Mouse (Mus musculus) liver, embryonic 11.5 days (tissue): ENCODE data around the gene Spg11. TPM values are rescaled to one million over a fixed set of nuclear protein-coding genes. Genes with fewer than 3 reads are reported as not detected.
A peak's percentile ranks its signal among the peaks of the same experiment; 100 is the strongest.
"Not testable (repeated sequence)": the region's sequence is repeated elsewhere in the genome, so short reads cannot be mapped to it uniquely, and the experiment has no call there.

ENCODE experiments used
- ATAC-seq: fragments of 200-750 bp; cut with Nextera tagmentation; replicated peaks from 2 replicates; pipeline ENCODE4 v1.8.0; 2017; ENCODE audit warnings: moderate number of reproducible peaks, mild to moderate bottlenecking, moderate TSS enrichment, moderate library complexity; ENCODE audit not compliant: low FRiP score
- DNase-seq: peaks from one replicate; pipeline ENCODE4 v3.0.0-alpha.2; 2017; ENCODE audit warnings: low spot score
- H3K27ac ChIP-seq: fragments of 300-500 bp; sonication (generic); 2 replicates; pipeline ENCODE4 v1.5.1; 2014; ENCODE audit warnings: mild to moderate bottlenecking, low read depth, low read length, control low read depth
- H3K27me3 ChIP-seq: fragments of 300-500 bp; sonication (generic); replicated peaks from 2 replicates; pipeline ENCODE4 v1.6.1; 2014; ENCODE audit warnings: low read length, mixed read lengths; ENCODE audit not compliant: control insufficient read depth, insufficient read depth
- H3K36me3 ChIP-seq: fragments of 300-500 bp; sonication (generic); 2 replicates; pipeline ENCODE4 v1.6.1; 2014; ENCODE audit warnings: mild to moderate bottlenecking, low read length, moderate library complexity, mixed read lengths; ENCODE audit not compliant: control insufficient read depth, insufficient read depth
- H3K4me1 ChIP-seq: fragments of 300-500 bp; sonication (generic); replicated peaks from 2 replicates; pipeline ENCODE4 v1.6.1; 2014; ENCODE audit warnings: low read length, mixed read lengths; ENCODE audit not compliant: control insufficient read depth, insufficient read depth
- H3K4me2 ChIP-seq: fragments of 300-500 bp; sonication (generic); 2 replicates; pipeline ENCODE4 v1.6.1; 2014; ENCODE audit warnings: mild to moderate bottlenecking, control low read depth, moderate library complexity
- H3K4me3 ChIP-seq: fragments of 300-500 bp; sonication (generic); 2 replicates; pipeline ENCODE4 v1.5.1; 2014; ENCODE audit warnings: low read depth, low read length, control low read depth
- H3K9ac ChIP-seq: fragments of 300-500 bp; sonication (generic); 2 replicates; pipeline ENCODE4 v1.6.1; 2014; ENCODE audit warnings: low read depth, low read length, control low read depth
- H3K9me3 ChIP-seq: fragments of 300-500 bp; sonication (generic); 2 replicates; pipeline ENCODE4 v1.6.1; 2016; ENCODE audit warnings: low read length, inconsistent platforms, mixed read lengths; ENCODE audit not compliant: control insufficient read depth
- WGBS: fragments of 180-500 bp; shearing (Covaris S2); extraction: QIAGEN DNeasy Blood & Tissue Kit; methylation state at CpG from one replicate; pipeline ENCODE4 v1.1.7; 2014; 5-methylcytosine and 5-hydroxymethylcytosine counted together
- microRNA-seq: library from miRNA; unstranded; fragments of <30 nt; microRNA quantifications from one replicate; pipeline ENCODE4, GENCODE M21; 2017; ENCODE audit warnings: borderline number of aligned reads
- polyA plus RNA-seq: library from polyadenylated mRNA; unstranded; fragments of >200 nt; fragmentation: Nextera tagmentation; extraction: Ambion mirVana; gene quantifications from 2 replicates; pipeline ENCODE4 v1.2.1, GENCODE M21; 2014

Gene Spg11
- polyA plus RNA-seq, 1 experiment from 2014 or later = 9.3 TPM

DNA sequence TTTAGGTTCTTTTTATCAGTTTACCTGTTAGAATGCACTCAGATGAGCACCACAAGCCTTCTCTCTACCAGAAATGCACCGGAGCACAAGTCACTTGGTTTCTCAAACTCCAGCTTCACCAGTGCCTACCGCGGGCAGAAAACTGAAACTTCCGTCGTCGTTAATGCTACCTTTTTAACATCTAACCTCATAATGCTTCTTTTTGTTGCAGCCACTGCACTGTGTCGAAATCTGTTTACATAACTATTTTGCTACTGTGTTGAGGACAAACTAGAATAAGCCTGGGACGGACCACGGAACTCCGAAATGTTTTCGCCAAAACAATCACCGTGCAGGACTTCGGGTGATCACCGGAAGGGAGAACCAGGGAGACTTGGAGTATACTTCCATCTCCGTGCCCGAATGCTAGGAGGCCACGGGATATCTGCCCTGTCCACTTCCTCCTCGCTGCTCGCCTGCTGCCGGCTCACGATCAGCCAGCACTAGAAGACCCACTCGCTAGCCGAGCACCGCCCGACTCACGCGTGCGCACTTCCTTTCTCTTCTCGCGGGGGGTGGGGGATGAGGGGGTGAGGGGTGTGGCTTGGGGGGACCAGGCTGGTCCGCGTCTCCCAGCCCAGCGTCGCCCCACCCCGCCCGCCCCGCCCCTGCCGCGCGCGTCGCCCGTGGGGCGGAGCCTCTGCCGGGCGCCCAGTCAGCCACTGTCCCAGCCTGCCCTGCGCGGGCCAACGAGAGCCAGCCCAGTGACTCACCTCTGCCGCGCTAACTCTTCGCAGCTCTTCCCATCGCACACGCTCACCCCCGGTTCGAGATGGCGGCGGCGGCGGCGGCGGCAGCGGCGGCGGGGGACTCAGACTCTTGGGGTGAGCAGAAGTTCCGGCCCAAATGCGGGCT is 90.1 kb downstream of the Spg11 start, which contains the start of gene Eif3j1:
TSS of gene Eif3j1 (plus strand) at position 685 of the 894 bp plus-strand sequence.
- ATAC-seq (peak; percentile 98), DNase-seq (peak; percentile 89)
- WGBS = under 1% methylated on average over 60 of the region's 67 CpGs
- H3K9me3 ChIP-seq = no peaks in the 10 kb centered on the region
- H3K36me3 ChIP-seq = peaks cover 7% of the 10 kb centered on the region; the same call in 1 of the 2 replicates
- peak within 1 kb of the TSS; percentile 74 for H3K27ac ChIP-seq
- H3K4me1 ChIP-seq = peaks cover 10% of the 10 kb centered on the region
- peak within 1 kb of the TSS; percentile 91 for H3K9ac ChIP-seq
- peak within 1 kb of the TSS; percentile 74 for H3K4me2 ChIP-seq
- peak within 1 kb of the TSS; percentile 82 for H3K4me3 ChIP-seq
- H3K27me3 ChIP-seq = no peaks in the 10 kb centered on the region

DNA sequence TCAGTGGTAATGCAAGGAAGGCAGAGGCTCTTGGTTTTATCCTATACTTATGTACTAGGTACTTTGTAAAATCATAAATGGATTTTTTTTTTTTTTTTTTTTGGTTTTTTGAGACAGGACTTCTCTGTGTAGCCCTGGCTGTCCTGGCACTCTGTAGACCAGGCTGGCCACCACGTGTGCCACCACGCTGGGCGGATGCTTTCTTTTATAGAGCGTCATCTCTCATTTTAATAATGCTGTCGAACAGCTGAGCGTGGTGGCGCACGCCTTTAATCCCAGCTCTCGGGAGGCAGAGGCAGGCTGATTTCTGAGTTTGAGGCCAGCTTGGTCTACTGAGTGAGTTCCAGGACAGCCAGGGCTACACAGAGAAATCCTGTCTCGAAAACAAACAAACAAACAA is 91.1 kb downstream of the Spg11 start:
- not testable (repeated sequence) for H3K27me3 ChIP-seq, DNase-seq, H3K4me1 ChIP-seq, H3K9ac ChIP-seq, ATAC-seq, H3K9me3 ChIP-seq, H3K27ac ChIP-seq, H3K36me3 ChIP-seq
- H3K4me3 ChIP-seq = peak overlapping the region; percentile 82; the same call in 1 of the 2 replicates
- H3K4me2 ChIP-seq = peak overlapping the region; percentile 74
- 85% methylated on average over 10 of the region's 10 CpGs for WGBS

GRCm38 (mm10) chr2:122022284-122022683 is 95.9 kb downstream of the Spg11 start:
- ATAC-seq (no peak), DNase-seq (no peak)
- no peak overlapping the region for H3K27ac ChIP-seq
- no peaks in the 10 kb centered on the region for H3K9me3 ChIP-seq
- no peaks in the 10 kb centered on the region for H3K36me3 ChIP-seq
- H3K4me3 ChIP-seq = no peak overlapping the region
- H3K4me2 ChIP-seq = no peak overlapping the region
- no peaks in the 10 kb centered on the region for H3K27me3 ChIP-seq
- no peaks in the 10 kb centered on the region for H3K4me1 ChIP-seq
- no peak overlapping the region for H3K9ac ChIP-seq
- WGBS = 61% methylated on average over 2 of the region's 2 CpGs

DNA sequence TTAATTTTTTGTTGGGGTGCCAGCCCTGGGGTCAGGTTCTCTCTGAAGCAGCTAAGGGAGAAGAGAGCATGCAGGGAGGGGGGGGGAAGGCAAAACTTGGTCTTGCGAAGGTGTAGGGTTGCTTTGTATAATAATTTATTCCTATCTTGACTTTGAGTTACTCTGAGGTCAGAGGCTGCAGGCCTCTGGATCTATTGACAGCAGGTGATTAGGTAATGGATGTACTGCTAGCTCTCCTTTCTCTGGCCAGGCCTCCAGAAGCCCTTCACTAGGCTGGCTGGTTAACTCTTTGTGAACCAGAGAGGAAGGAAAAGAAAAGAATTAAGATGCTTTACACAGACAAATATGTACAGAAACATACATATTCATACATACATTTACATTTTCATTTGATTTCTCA is 99.5 kb downstream of the Spg11 start:
- DNase-seq (no peak), ATAC-seq (no peak)
- Histone ChIP-seq H3K9ac (no peak overlapping the region), H3K4me2 (no peak overlapping the region), H3K27ac (no peak overlapping the region), H3K36me3 (peaks cover 2% of the 10 kb centered on the region; the same call in 1 of the 2 replicates), H3K4me1 (no peaks in the 10 kb centered on the region), H3K9me3 (no peaks in the 10 kb centered on the region), H3K4me3 (no peak overlapping the region), H3K27me3 (no peaks in the 10 kb centered on the region)
- WGBS = 39% methylated on average over 1 of the region's 1 CpGs

DNA sequence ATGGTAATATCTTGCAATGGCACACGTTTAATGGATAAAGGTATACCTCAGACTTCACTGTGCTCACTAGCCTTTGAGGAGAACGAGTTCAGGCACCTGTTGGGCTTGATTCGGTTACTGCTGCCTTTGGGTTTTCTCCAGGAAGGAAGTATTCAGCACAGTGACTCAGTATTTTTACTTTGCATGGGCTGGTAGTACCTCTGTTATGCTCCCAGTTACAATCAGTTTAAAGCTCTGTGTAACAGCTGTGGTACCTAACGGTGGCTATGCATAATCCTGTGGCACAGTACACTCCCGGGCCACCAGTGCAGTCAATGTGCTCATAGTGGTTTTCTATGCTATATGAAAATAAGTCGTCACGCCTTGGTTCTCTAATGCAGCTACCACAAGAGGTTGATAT is 106.7 kb downstream of the Spg11 start:
- no peak for DNase-seq
- 84% methylated on average over 7 of the region's 7 CpGs for WGBS
- H3K36me3 ChIP-seq = peaks cover 9% of the 10 kb centered on the region
- no peak overlapping the region for H3K4me3 ChIP-seq
- no peak overlapping the region for H3K9ac ChIP-seq
- H3K4me1 ChIP-seq = no peaks in the 10 kb centered on the region
- H3K4me2 ChIP-seq = no peak overlapping the region
- no peak for ATAC-seq
- H3K27ac ChIP-seq = no peak overlapping the region
- H3K9me3 ChIP-seq = no peaks in the 10 kb centered on the region
- no peaks in the 10 kb centered on the region for H3K27me3 ChIP-seq

GRCm38 (mm10) chr2:122008832-122009231 is 109.4 kb downstream of the Spg11 start:
- H3K9me3 ChIP-seq = no peaks in the 10 kb centered on the region
- no peak overlapping the region for H3K27ac ChIP-seq
- no peak overlapping the region for H3K4me2 ChIP-seq
- DNase-seq (no peak), ATAC-seq (no peak)
- no peaks in the 10 kb centered on the region for H3K27me3 ChIP-seq
- H3K36me3 ChIP-seq = peaks cover 7% of the 10 kb centered on the region
- no peak overlapping the region for H3K9ac ChIP-seq
- 90% methylated on average over 3 of the region's 3 CpGs for WGBS
- H3K4me1 ChIP-seq = no peaks in the 10 kb centered on the region
- H3K4me3 ChIP-seq = no peak overlapping the region

Small RNAs within 50 kb of the gene (microRNA-seq; reads per million reads assigned to microRNA genes)
- not detected for gene Gm47314

Other genes starting within 250 kb of the Spg11 start
- gene Ctdspl2, start 162.4 kb downstream of the Spg11 start, polyA plus RNA-seq = 42.1 and 42.6 TPM in 2 replicates
- 0.10 TPM in 2 replicates for gene Mageb3, start 162.3 kb downstream of the Spg11 start, polyA plus RNA-seq
- gene Eif3j1, start 89.8 kb downstream of the Spg11 start, polyA plus RNA-seq = 17.9 and 18.3 TPM in 2 replicates
- 311 and 321 TPM in 2 replicates for gene B2m, start 29.3 kb upstream of the Spg11 start, polyA plus RNA-seq
- 0.17 TPM in 1 of 2 replicates, not detected in the other for gene Trim69, start 42.3 kb upstream of the Spg11 start, polyA plus RNA-seq
- 0.15 TPM in 1 of 2 replicates, not detected in the other for gene Patl2, start 67.8 kb upstream of the Spg11 start, polyA plus RNA-seq
- not detected in 2 replicates for gene Terb2, start 67.9 kb upstream of the Spg11 start, polyA plus RNA-seq
- gene Sord, start 116.4 kb upstream of the Spg11 start, polyA plus RNA-seq = 172 and 180 TPM in 2 replicates
- gene Duox2, start 180.1 kb upstream of the Spg11 start, polyA plus RNA-seq = not detected in 2 replicates
- gene Duoxa2, start 180.5 kb upstream of the Spg11 start, polyA plus RNA-seq = 0.12 TPM in 1 of 2 replicates, not detected in the other
- gene Duoxa1, start 195.3 kb upstream of the Spg11 start, polyA plus RNA-seq = not detected in 2 replicates
- gene Duox1, start 197.3 kb upstream of the Spg11 start, polyA plus RNA-seq = 0.10 TPM in 1 of 2 replicates, not detected in the other